Mouse (Mus musculus) liver (tissue): ENCODE data around the gene Sgsm2.
"Not testable (repeated sequence)": the region's sequence is repeated elsewhere in the genome, so short reads cannot be mapped to it uniquely, and the experiment has no call there.

ENCODE experiments used
- DNase-seq: peaks from one replicate; pipeline ENCODE4 v3.0.0-alpha.2; 2020; ENCODE audit warnings: mixed read lengths

The Sgsm2 gene

DNA sequence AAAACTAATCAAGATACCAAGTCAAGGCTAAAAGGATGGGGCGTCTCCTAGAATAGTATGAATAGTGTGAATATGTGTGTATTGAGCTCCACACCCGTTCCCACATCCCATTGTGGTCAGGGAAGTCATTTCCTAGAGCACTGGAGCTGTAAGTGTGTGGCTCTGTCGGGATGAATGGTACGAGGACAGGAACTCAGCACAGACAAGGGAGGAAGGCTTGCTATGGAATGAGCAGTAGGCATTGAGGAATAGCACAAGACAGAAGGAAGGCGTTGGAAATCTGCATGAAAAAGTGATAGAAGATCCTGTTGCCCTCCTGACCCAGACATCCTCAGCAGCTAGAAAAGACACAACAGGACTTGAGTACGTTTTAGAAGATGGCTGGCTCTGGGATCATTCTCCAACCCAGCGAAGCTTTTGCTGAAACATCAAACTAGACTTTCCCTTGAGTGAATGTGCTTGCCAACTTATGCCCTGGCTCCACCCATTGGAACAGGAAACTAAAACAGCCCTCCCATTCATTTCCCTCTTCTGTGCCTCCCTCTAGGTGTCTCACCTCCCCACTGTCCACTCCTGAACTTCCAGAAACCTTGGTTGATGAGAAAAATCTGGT lies 69.0 kb downstream of the Sgsm2 start:
- no peak for DNase-seq

GRCm38 (mm10) chr11:74826702-74827101 lies 70.2 kb downstream of the Sgsm2 start:
- DNase-seq, result no peak

DNA sequence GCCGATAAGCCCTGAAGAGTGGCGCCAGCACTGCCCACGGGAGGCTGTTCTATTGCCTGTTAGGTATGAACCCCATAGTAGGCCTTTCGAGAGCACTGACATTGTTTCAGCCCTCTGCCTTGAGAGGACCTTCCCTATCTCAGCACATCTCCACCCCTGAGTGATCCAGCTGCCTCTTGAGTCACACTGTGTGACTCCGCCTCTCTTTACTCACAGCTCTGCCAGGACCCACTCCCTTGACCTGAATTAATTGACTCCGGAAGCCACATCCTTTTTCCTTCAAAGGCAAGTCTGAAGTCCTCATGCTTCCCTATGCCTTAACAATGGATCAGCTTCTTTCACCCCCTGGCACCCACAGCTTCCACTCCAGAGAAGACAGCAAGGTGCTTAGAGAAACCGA lies 70.7 kb downstream of the Sgsm2 start:
- DNase-seq, result no peak

GRCm38 (mm10) chr11:74822746-74823440 lies 74.0 kb downstream of the Sgsm2 start:
- DNase-seq, result no peak

GRCm38 (mm10) chr11:74821463-74821862 lies 75.4 kb downstream of the Sgsm2 start:
- no peak for DNase-seq

- DNase-seq, result no peak
Measured at GRCm38 (mm10) chr11:74820921-74821320, 75.9 kb downstream of the Sgsm2 start.

GRCm38 (mm10) chr11:74815795-74816194 lies 81.1 kb downstream of the Sgsm2 start:
- DNase-seq, result no peak

DNA sequence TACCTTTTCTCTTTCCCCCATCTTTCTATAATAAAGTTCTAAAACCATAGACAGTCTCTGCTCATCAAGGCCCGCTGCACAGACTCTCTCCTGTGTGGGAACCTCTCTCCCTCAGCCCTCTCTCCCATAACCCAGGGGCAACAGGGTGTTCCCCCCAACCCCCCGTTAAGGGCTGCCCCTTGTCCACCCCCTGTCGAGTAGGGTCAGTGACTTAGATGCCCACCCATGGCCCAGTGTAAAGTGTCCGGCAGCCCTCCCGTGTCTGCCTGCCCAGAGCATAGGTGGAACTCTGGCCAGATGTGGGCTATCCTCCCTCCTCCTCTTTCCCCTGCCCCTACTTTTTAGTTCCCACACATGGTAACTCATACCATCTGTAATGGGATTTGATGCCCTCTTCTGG lies 85.3 kb downstream of the Sgsm2 start:
- no peak for DNase-seq

GRCm38 (mm10) chr11:74811027-74811426 lies 85.8 kb downstream of the Sgsm2 start:
- DNase-seq, result not testable (repeated sequence)

GRCm38 (mm10) chr11:74810134-74810533 lies 86.7 kb downstream of the Sgsm2 start:
- DNase-seq, result no peak

DNA sequence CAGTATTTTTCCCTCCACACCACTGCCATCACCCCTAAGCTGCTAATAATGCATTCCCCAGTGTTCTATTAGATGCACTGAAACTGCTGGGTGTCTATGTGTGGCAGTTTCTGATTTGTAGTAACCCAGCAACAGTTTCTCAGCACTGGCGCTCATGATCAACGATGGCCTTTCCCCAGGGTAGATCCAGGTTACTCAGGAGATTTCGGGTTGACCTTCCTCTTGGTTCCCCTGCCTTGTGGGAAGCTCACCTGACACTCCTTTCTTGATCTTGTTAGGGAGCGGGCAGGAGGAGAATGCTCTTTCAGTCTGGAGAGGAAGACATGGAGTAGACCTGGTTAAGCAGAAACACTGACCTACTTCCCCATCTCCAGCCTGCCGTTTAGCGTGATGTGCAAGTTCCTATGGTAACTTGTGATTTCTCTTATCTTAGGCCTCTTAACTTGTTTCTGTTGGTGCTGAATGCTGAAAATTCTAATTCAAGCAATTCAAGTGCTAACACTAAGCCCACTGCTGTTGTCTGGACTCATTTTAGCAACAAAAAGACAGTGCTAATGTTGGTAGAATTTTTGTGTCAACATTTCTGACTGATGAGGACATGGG lies 88.5 kb downstream of the Sgsm2 start:
- no peak for DNase-seq

DNA sequence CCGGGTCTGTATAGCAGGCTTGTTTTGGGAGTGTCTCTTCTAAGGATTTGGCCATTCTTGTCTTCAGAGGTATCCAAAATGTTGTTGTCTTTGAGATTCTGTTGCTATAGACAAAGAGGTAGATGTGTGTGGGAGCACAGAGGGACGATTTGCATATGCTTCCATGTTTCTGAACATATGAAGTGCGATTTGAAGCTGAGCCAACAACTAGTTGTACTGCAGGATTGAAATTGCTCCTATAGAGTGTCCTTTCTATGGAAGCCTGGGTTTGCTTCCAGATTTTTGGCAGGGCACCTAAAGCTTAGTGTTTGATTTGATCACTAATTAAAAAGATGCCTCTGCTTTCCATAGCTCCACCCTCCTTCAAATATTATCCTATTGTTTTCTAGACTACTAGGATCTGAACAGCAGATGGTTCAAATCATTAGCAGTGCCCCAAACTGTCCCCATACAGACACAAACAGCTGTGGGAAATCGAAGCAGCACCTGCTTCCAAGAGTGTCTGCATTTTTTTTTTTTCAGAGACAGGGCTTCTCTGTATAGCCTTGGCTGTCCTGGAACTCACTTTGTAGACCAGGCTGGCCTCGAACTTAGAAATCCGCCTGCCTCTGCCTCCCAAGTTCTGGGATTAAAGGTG lies 89.5 kb downstream of the Sgsm2 start:
- DNase-seq, result no peak

DNA sequence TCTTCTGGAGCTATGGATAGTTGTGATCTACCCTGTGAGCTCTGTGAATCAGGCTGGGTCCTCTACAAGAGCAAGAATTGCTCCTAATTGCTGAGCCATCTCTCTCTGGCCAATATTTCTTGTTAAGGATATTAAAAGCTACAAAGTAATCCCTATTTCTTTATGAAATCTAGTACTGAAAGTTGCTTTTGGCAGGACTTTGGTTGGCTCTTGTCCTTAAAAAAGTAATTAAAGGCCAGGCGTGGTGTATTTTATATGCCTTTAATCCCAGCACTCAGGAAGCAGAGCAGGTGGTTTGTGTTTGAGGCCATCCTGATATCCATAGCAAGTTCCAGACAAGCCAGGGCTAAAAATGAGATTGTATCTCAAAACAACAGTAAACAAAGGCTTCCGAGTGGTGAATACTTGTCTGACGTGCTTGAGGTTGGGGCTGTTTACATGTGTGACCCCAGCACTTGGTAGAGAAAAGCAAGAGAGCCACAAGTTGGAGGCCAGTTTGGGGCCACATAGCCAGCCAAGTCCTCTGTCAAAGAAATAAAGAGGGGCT lies 92.7 kb downstream of the Sgsm2 start:
- no peak for DNase-seq

DNA sequence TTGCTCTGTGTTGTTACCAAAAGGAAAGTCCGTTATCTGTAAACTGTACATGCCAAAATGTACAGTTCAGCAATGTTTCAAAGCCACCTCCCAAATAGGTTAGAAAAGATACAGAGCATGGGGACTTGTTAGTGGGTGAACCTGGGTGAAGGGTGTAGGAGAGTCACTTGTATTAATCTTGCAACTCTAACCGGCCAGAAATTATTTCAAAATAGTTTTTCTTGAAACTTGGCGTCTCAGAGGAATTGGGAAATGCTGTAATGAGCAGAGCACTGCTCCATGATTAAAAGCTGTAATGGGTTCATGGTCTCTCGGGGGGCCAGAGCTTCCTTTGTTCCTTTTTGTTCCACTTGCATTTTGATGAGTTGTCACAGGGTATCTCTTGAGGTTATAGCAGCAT lies 96.2 kb downstream of the Sgsm2 start:
- DNase-seq, result no peak
